Mouse (Mus musculus) kidney, embryonic 14.5 days (tissue): ENCODE results near the gene Orc2. TPM values are rescaled to one million over a fixed set of nuclear protein-coding genes. Genes with fewer than 3 reads are reported as not detected.
A peak's percentile ranks its signal among the peaks of the same experiment; 100 is the strongest.

ENCODE experiments used
- ATAC-seq: fragments of 200-750 bp; cut with Nextera tagmentation; 2 replicates; pipeline ENCODE4 v1.8.0; 2017; ENCODE audit warnings: moderate number of reproducible peaks, mild to moderate bottlenecking, moderate TSS enrichment, moderate library complexity; ENCODE audit not compliant: low FRiP score, low TSS enrichment
- H3K27ac ChIP-seq: fragments of 300-500 bp; sonication (generic); 2 replicates; pipeline ENCODE4 v1.5.1; 2014; ENCODE audit warnings: low read depth, mild to moderate bottlenecking, low read length, moderate library complexity, mixed read lengths
- H3K27me3 ChIP-seq: fragments of 300-500 bp; sonication (generic); 2 replicates; pipeline ENCODE4 v1.6.1; 2014; ENCODE audit warnings: mild to moderate bottlenecking, low read length; ENCODE audit not compliant: control insufficient read depth, insufficient read depth
- H3K36me3 ChIP-seq: fragments of 300-500 bp; sonication (generic); 2 replicates; pipeline ENCODE4 v1.6.1; 2014; ENCODE audit warnings: low read length, mixed read lengths; ENCODE audit not compliant: control insufficient read depth, insufficient read depth
- H3K4me1 ChIP-seq: fragments of 300-500 bp; sonication (generic); 2 replicates; pipeline ENCODE4 v1.6.1; 2014; ENCODE audit warnings: low read length, mixed read lengths; ENCODE audit not compliant: control insufficient read depth, insufficient read depth
- H3K4me2 ChIP-seq: fragments of 300-500 bp; sonication (generic); replicated peaks from 2 replicates; pipeline ENCODE4 v1.6.1; 2014; ENCODE audit warnings: low read depth, mild to moderate bottlenecking, low read length
- H3K4me3 ChIP-seq: fragments of 300-500 bp; sonication (generic); 2 replicates; pipeline ENCODE4 v1.5.1; 2014; ENCODE audit warnings: mild to moderate bottlenecking, low read length
- H3K9ac ChIP-seq: fragments of 300-500 bp; sonication (generic); 2 replicates; pipeline ENCODE4 v1.6.1; 2014; ENCODE audit warnings: low read depth, mild to moderate bottlenecking, low read length, moderate library complexity
- H3K9me3 ChIP-seq: fragments of 300-500 bp; sonication (generic); 2 replicates; pipeline ENCODE4 v1.6.1; 2016; ENCODE audit warnings: low read length; ENCODE audit not compliant: control insufficient read depth
- WGBS: fragments of 180-500 bp; shearing (Covaris S2); extraction: QIAGEN DNeasy Blood & Tissue Kit; methylation state at CpG from one replicate; pipeline ENCODE4 v1.1.7; 2014; 5-methylcytosine and 5-hydroxymethylcytosine counted together
- polyA plus RNA-seq: library from polyadenylated mRNA; unstranded; fragments of >200 nt; fragmentation: Nextera tagmentation; extraction: Ambion mirVana; gene quantifications from 2 replicates; pipeline ENCODE4 v1.2.1, GENCODE M21; 2014

Orc2 gene
- polyA plus RNA-seq = 26.4 and 36.6 TPM in 2 replicates

DNA sequence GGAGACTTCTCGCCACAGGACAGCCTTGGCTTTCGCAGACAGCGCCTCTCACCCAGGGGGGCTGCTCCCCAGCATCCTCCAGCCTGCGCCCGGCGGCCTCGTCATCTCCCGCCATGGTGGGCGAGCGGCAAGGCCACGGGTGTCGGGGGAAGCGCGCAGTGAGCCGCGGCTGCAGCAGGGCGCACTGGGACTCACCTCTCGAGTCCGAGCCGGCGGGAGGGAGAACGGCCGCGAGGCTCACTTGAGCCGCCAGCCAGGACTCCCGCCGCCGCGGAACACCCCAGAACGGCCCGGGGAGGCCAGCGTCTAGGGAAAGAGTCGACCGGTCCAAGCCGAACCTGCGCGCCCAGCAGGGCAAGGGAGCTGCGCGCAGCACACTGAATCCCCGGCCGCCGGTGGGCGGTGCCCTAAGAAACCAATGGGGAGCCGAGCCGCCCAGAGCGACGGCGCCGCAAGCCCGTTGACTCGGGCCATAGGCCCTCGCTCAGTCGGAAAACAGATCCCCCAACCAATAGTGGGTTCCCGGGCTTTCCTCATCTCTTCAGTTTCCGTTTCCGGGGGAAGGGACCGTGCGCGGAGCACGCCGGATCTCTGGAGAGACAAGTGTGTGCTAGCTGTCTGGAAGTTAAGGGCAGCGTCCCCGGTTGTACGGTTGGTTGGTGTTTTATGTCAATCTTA lies at the start of gene Orc2:
Gene Orc2 (minus strand): TSS at position 533 of the 678 bp plus-strand sequence.
- peak within 1 kb of the TSS; percentile 92 for H3K9ac ChIP-seq
- H3K4me2 ChIP-seq = peak within 1 kb of the TSS; percentile 52
- peaks cover 33% of the 10 kb centered on the region for H3K9me3 ChIP-seq
- WGBS = under 1% methylated on average over 59 of the region's 64 CpGs
- peak within 1 kb of the TSS; percentile 96 for H3K4me3 ChIP-seq
- peak within 1 kb of the TSS; percentile 85 for H3K27ac ChIP-seq
- ATAC-seq = peak; percentile 99
- H3K4me1 ChIP-seq = peaks cover 11% of the 10 kb centered on the region; the same call in 1 of the 2 replicates
- H3K27me3 ChIP-seq = no peaks in the 10 kb centered on the region
- H3K36me3 ChIP-seq = peaks cover 9% of the 10 kb centered on the region

DNA sequence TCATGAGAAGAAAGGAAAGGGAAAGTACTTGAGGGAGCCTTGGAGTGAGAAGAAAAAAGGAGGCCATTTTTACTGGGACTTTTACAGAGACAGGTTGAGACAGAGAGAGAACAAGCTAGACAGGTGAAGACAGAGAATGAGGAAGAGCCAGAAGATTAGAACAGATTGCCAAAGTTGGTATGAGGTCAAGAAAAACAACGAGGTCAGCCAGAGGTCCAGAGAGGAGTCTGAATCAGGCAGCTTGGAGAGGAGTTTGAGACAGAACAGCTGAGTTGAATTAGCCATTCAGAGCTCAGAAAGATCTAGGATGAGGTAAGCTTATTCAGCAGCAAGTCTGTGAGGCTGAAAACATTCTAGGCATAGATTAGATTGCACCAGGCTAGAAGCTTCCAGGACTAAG lies 36.5 kb upstream of the Orc2 start:
- Histone ChIP-seq H3K4me2 (no peak overlapping the region), H3K27ac (no peak overlapping the region), H3K36me3 (peaks cover 44% of the 10 kb centered on the region), H3K9ac (no peak overlapping the region), H3K9me3 (no peaks in the 10 kb centered on the region), H3K4me3 (no peak overlapping the region), H3K27me3 (no peaks in the 10 kb centered on the region), H3K4me1 (no peaks in the 10 kb centered on the region)
- 84% methylated on average over 1 of the region's 1 CpGs for WGBS
- no peak for ATAC-seq

DNA sequence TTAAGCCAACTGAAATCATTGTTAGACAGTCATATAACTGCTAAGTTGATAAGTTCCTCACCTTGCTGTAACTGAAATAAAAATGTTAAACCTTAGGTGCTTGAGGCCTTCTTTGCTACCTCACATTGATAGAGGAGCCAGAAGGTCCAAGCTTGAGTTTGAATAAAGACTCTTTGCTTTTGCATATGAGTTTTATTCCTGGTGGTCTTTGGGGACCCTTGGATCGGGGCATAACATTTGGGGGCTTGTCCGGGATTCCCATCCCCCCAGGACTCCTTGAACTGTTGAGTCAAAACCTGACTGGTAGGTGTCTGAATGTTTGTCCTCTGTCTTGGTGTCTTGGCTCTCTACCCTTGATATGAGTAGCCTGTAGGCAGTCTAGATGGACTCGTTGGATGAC lies 2.3 kb upstream of the Orc2 start:
- no peak overlapping the region for H3K9ac ChIP-seq
- H3K27ac ChIP-seq = no peak overlapping the region
- H3K9me3 ChIP-seq = peaks cover 38% of the 10 kb centered on the region
- no peak for ATAC-seq
- H3K27me3 ChIP-seq = no peaks in the 10 kb centered on the region
- peaks cover 11% of the 10 kb centered on the region; the same call in 1 of the 2 replicates for H3K4me1 ChIP-seq
- no peaks in the 10 kb centered on the region for H3K36me3 ChIP-seq
- no peak overlapping the region for H3K4me2 ChIP-seq
- H3K4me3 ChIP-seq = no peak overlapping the region
- 93% methylated on average over 3 of the region's 3 CpGs for WGBS

DNA sequence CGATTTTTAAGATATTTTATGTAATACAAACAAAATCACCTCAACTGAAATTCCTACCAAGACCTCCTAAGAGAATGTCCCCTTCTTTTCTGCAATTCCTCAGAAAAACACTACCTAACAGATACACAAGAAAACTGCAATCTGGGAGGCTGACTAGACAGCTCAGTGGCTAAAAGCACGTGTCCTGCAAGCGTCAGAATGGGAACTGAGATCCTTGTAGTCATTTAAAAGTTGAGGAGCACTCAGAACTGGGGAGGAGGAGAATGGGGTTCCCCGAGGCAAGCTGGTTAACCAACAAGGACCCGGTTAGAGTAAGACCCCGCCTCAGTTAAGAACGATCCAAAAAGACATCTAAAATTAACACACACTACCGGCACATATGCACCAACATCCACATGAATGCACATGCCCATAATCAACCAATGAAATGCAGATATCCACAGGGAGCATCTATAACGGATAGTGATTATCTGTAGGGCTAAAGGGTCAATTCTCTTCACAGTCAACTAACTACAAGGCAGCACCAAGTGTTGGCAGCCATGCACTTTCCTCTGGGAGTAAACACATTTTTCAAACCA lies 1.0 kb downstream of the Orc2 start:
- peak overlapping the region; percentile 92 for H3K9ac ChIP-seq
- peaks cover 31% of the 10 kb centered on the region for H3K9me3 ChIP-seq
- peaks cover 14% of the 10 kb centered on the region for H3K36me3 ChIP-seq
- no peaks in the 10 kb centered on the region for H3K27me3 ChIP-seq
- H3K27ac ChIP-seq = no peak overlapping the region
- peak overlapping the region; percentile 96 for H3K4me3 ChIP-seq
- peak overlapping the region; percentile 52 for H3K4me2 ChIP-seq
- H3K4me1 ChIP-seq = peaks cover 11% of the 10 kb centered on the region; the same call in 1 of the 2 replicates
- WGBS = 32% methylated on average over 9 of the region's 9 CpGs
- 0 out of 2 replicates have a peak, but pooled peaks have one; percentile 6 for ATAC-seq

DNA sequence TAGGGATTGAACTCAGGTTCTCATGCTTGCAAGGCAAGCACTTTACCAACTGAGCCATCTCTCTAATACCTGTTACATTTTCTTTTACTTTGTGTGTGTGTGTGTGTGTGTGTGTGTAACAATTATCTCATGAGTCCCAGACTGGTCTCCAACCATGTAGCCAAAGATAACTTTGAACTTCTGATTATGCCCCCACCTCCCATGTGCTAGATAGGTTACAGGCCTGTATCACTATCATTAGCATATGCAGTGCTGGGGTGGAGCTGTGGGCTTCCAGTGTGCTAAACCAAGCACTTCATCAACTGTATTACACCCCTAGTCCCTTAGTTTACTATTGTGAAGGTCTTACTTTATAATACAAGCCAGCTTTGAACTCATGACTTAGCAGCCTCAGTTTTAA lies 1.8 kb downstream of the Orc2 start:
- Histone ChIP-seq H3K4me3 (no peak overlapping the region), H3K4me2 (peak overlapping the region; percentile 52; the same call in 1 of the 2 replicates), H3K27me3 (no peaks in the 10 kb centered on the region), H3K4me1 (peaks cover 11% of the 10 kb centered on the region; the same call in 1 of the 2 replicates), H3K9me3 (peaks cover 24% of the 10 kb centered on the region), H3K9ac (no peak overlapping the region), H3K27ac (no peak overlapping the region), H3K36me3 (peaks cover 18% of the 10 kb centered on the region)
- ATAC-seq = no peak

GRCm38 (mm10) chr1:58498758-58499157 lies 6.2 kb downstream of the Orc2 start:
- no peaks in the 10 kb centered on the region for H3K9me3 ChIP-seq
- WGBS = 90% methylated on average over 1 of the region's 1 CpGs
- H3K4me2 ChIP-seq = no peak overlapping the region
- H3K4me1 ChIP-seq = peaks cover 8% of the 10 kb centered on the region; the same call in 1 of the 2 replicates
- ATAC-seq = no peak
- no peak overlapping the region for H3K9ac ChIP-seq
- no peaks in the 10 kb centered on the region for H3K27me3 ChIP-seq
- no peak overlapping the region for H3K4me3 ChIP-seq
- H3K36me3 ChIP-seq = peaks cover 46% of the 10 kb centered on the region
- no peak overlapping the region for H3K27ac ChIP-seq

GRCm38 (mm10) chr1:58497678-58498077 lies 7.2 kb downstream of the Orc2 start:
- H3K9me3 ChIP-seq = no peaks in the 10 kb centered on the region
- WGBS = 92% methylated on average over 4 of the region's 4 CpGs
- no peak for ATAC-seq
- no peak overlapping the region for H3K27ac ChIP-seq
- H3K36me3 ChIP-seq = peaks cover 52% of the 10 kb centered on the region
- no peak overlapping the region for H3K4me3 ChIP-seq
- H3K4me2 ChIP-seq = no peak overlapping the region
- no peaks in the 10 kb centered on the region for H3K27me3 ChIP-seq
- H3K4me1 ChIP-seq = no peaks in the 10 kb centered on the region
- H3K9ac ChIP-seq = no peak overlapping the region

GRCm38 (mm10) chr1:58495603-58496002 lies 9.3 kb downstream of the Orc2 start:
- 95% methylated on average over 6 of the region's 6 CpGs for WGBS
- H3K9me3 ChIP-seq = no peaks in the 10 kb centered on the region
- H3K4me1 ChIP-seq = no peaks in the 10 kb centered on the region
- H3K36me3 ChIP-seq = peaks cover 72% of the 10 kb centered on the region
- no peaks in the 10 kb centered on the region for H3K27me3 ChIP-seq
- no peak overlapping the region for H3K4me2 ChIP-seq
- no peak overlapping the region for H3K4me3 ChIP-seq
- no peak overlapping the region for H3K9ac ChIP-seq
- no peak overlapping the region for H3K27ac ChIP-seq
- ATAC-seq = no peak

DNA sequence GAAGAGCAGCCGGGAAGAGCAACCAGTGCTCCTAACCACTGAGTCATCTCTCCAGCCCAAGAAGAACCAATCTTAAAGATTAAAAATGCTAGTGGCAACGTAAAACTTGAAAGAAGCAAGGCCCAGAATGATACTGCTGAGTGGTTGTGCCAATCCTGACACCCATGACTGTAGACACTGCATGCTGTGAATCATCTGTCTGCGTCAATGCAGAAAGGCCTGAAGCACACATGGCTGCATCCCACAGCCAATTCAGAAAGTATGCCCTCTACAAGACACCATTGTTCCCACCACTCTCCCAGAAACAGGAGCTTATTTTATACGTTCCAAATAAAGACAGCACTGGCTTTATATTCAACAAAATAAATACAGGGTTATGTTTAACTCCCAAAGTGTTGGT lies 22.3 kb downstream of the Orc2 start:
- WGBS = 92% methylated on average over 4 of the region's 4 CpGs

More for the DNA sequence above, 22.3 kb downstream of the Orc2 start:
- ATAC-seq = no peak
- Histone ChIP-seq H3K4me2 (no peak overlapping the region), H3K9ac (no peak overlapping the region), H3K4me1 (no peaks in the 10 kb centered on the region), H3K9me3 (no peaks in the 10 kb centered on the region), H3K27ac (no peak overlapping the region), H3K36me3 (peaks cover 69% of the 10 kb centered on the region), H3K4me3 (no peak overlapping the region), H3K27me3 (no peaks in the 10 kb centered on the region)
